Mouse (Mus musculus) kidney, embryonic 14.5 days (tissue): ENCODE measurements around the gene Apoc2. TPM values are rescaled to one million over a fixed set of nuclear protein-coding genes. Genes with fewer than 3 reads are reported as not detected.

Experiments used
- polyA plus RNA-seq: library from polyadenylated mRNA; unstranded; fragments of >200 nt; fragmentation: Nextera tagmentation; extraction: Ambion mirVana; gene quantifications from 2 replicates; pipeline ENCODE4 v1.2.1, GENCODE M21; 2014

Apoc2 gene
- polyA plus RNA-seq, 1 experiment from 2014 or later = 1.2 TPM

Other genes with a start within 250 kb of the Apoc2 start
- gene Mark4, start 219.1 kb downstream of the Apoc2 start, polyA plus RNA-seq = 10.4 and 12.1 TPM in 2 replicates
- 3.5 and 3.7 TPM in 2 replicates for gene Exoc3l2, start 214.6 kb downstream of the Apoc2 start, polyA plus RNA-seq
- 1.4 and 2.4 TPM in 2 replicates for gene Bloc1s3, start 169.6 kb downstream of the Apoc2 start, polyA plus RNA-seq
- gene Trappc6a, start 169.5 kb downstream of the Apoc2 start, polyA plus RNA-seq = 63.7 and 70.2 TPM in 2 replicates
- 0.13 and 0.27 TPM in 2 replicates for gene Nkpd1, start 160.1 kb downstream of the Apoc2 start, polyA plus RNA-seq
- gene Ppp1r37, start 114.9 kb downstream of the Apoc2 start, polyA plus RNA-seq = 6.5 and 23.0 TPM in 2 replicates
- gene Zfp296, start 100.7 kb downstream of the Apoc2 start, polyA plus RNA-seq = 0.33 and 0.68 TPM in 2 replicates
- gene Gemin7, start 100.3 kb downstream of the Apoc2 start, polyA plus RNA-seq = 168 and 179 TPM in 2 replicates
- gene Clasrp, start 73.5 kb downstream of the Apoc2 start, polyA plus RNA-seq = 44.3 and 48.4 TPM in 2 replicates
- 7.3 and 9.3 TPM in 2 replicates for gene Relb, start 48.5 kb downstream of the Apoc2 start, polyA plus RNA-seq
- gene Clptm1, start 12.9 kb downstream of the Apoc2 start, polyA plus RNA-seq = 76.2 and 101 TPM in 2 replicates
- gene Gm44805, start 3.5 kb upstream of the Apoc2 start, polyA plus RNA-seq = not detected in 2 replicates
- gene Apoc4, start 3.5 kb upstream of the Apoc2 start, polyA plus RNA-seq = 0.81 TPM in 1 of 2 replicates, not detected in the other
- 8.4 and 13.1 TPM in 2 replicates for gene Apoc1, start 14.7 kb upstream of the Apoc2 start, polyA plus RNA-seq
- 175 and 184 TPM in 2 replicates for gene Apoe, start 21.2 kb upstream of the Apoc2 start, polyA plus RNA-seq
- 159 and 177 TPM in 2 replicates for gene Tomm40, start 37.5 kb upstream of the Apoc2 start, polyA plus RNA-seq
- gene Nectin2, start 72.5 kb upstream of the Apoc2 start, polyA plus RNA-seq = 106 and 139 TPM in 2 replicates
- gene Bcam, start 93.1 kb upstream of the Apoc2 start, polyA plus RNA-seq = 177 and 214 TPM in 2 replicates
- 4.7 and 7.3 TPM in 2 replicates for gene Cblc, start 118.9 kb upstream of the Apoc2 start, polyA plus RNA-seq
- gene Bcl3, start 144.8 kb upstream of the Apoc2 start, polyA plus RNA-seq = 3.5 and 4.2 TPM in 2 replicates
- gene Gm19345, start 174.1 kb upstream of the Apoc2 start, polyA plus RNA-seq = 0.27 TPM in 1 of 2 replicates, not detected in the other
- not detected in 2 replicates for gene Ceacam16, start 183.4 kb upstream of the Apoc2 start, polyA plus RNA-seq
- gene Ceacam19, start 210.0 kb upstream of the Apoc2 start, polyA plus RNA-seq = not detected in 2 replicates
- gene Pvr, start 243.2 kb upstream of the Apoc2 start, polyA plus RNA-seq = 9.6 and 10.8 TPM in 2 replicates